Mouse (Mus musculus) T-helper 1 cell (primary cell): ENCODE measurements around the gene Ccdc59.

ENCODE experiments used
- in situ Hi-C: fragments of 300-600 bp; cut with MboI, MseI; formaldehyde crosslinking; loops from one replicate; pipeline ENCODE4 v1.15.1; 2025; ENCODE audit warnings: high pct_unique_total_duplicates

Ccdc59 gene

DNA sequence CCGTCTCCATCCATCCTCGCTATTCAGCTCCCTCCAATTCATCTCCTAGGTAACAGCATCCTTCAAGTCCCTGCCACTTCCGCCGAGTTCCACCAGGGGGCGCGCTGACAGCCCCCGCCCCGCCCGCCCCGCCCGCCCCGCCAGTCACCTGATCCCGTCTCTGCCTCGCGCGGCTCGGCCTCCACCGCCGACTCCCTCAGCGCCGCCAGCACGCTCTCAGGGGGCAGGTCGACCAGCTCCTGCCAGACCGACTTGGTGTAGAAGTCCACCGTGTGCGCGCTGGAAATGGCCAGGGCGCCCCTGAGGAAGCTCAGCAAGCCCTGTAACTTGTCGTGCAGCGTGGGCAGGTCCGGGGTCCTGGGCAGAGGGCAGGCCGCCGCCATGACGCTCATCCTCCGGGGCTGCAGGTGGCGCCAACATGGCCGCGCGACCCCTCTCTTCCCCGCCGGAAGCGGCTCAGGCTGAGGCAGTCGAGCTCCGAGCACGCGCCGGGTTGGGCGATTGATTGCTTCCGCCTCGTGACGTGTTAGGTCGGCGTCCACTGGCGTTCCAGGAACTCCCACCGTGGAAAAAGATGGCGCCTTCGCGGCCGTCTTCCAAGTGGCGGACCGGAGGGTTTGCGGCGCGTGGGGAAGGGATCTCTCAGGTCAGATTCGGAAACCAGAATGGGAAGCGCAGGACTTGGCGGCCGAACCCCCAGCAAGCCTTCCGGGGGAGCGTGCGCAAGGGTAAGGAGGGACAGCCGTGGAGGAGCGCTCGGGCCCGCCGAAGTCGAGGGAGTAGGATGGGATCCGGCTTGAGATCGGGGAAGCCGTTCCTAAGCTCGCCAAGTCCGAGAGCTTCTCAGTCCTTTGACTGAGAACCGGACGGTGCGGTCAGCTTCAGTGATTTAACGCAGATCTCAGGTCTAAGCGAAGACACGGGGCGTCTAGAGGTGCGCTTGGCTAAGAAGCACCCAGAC lies at the start of gene Ccdc59, which contains the start of gene Mettl25:
TSS of gene Ccdc59 (plus strand) at position 140 of the 961 bp plus-strand sequence.
TSS of gene Mettl25 (minus strand) at position 453 of the 961 bp plus-strand sequence.
- in situ Hi-C loops, result no loop called here

DNA sequence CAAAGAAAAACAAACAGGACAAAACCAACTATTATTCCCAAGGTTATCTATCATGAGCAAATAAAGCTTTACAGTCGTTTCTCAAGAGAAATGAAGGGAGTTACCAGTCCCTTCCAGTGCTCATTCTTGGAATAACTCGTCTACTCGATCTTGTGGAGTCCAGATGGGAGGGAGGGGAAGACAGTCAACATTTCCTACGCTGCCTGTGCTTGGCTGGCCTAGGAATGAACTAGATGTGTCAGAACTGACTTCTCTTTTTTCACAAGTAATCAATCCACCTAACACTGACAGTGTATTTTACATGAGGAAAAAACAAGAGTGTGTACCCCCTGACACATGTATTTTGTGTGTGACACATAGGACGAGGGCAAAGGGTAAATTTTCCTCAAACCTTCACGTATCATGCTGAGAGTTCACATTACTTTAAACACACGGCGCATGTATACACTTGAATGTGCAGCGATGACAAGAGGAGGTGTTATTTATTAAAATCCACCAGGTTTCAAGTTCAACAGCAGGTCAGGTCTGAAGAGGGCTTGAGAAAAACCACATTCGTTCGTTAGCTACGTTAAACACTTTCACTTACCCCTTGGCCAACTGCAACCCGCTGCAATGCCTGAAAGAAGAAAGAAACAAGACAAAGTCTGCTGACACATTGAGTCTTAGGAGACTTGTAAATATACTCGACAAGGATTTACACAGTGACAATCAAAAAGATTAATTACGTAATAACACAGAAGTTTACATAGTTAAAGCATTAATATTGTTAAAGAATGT lies 46.9 kb upstream of the Ccdc59 start:
- in situ Hi-C loops, result no loop called here

DNA sequence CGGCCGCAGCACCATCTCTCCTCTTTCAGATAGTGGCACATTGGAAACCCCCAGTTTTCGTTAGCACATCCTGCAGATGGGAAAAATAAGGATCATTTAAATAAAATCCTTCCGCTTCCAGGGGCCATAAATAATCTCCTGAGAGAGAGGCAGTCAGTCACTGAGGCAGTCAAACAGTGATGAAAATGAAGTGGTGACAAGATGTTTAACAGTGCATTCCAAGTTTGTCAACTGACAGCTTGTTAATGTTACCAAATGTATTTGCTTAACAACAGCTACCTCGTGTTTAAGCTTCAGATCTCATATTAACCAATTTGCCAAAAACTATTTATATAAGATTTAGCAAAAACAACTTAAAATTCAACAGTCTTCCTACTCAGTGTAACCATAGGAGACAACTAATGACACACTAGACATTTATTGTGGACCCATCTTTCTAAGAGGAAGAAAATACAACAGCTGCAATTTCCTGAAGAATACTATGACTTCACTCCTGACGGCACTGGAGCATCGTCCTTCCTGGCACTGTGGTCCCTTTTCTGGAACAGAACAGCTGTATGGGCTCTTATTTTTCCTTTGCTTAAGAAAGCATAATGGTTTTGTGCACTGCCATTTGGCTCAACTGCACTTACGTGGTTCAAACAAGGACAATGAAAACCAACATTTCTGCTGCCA lies 43.5 kb upstream of the Ccdc59 start:
- in situ Hi-C loops, result no loop called here

DNA sequence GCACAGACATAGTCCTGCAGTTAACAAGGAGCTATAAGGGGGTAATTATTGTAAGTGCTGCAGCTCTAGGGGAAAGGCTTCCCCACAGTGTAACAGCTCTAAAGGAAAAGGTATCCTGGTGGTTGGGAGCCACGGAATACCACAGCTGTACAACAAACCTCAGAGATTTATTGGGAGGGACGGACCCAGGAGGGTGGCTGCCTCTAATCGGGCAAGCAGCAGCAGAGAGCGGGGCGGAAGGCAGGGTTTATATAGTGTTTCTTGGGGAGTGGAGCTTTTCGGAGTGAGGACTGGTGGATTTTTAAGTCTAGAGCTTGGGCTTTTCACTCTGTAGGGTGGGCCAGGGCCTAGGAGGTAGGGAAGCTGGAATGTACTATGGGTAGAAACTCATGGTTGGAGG lies 39.7 kb upstream of the Ccdc59 start:
- in situ Hi-C loops, result no loop called here

DNA sequence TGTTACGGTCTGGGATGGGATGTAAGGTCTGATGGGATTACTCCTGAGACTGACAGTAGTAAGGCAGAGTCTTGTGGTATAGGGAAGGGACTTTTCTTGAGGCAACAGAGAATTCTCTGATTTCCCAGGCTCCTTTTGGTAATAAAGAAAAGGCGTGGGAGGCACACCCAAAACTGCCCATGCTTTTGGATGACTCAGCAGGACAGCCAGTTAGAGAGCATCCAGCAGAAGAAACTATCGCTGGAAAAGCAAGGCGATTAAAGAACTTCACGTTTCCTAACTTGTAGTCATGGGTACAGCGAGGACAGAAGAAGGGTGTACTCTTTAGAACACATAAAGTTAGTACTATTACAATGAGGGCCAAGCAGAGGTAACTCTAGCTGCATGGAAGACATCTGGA lies 38.7 kb upstream of the Ccdc59 start:
- in situ Hi-C loops, result no loop called here

DNA sequence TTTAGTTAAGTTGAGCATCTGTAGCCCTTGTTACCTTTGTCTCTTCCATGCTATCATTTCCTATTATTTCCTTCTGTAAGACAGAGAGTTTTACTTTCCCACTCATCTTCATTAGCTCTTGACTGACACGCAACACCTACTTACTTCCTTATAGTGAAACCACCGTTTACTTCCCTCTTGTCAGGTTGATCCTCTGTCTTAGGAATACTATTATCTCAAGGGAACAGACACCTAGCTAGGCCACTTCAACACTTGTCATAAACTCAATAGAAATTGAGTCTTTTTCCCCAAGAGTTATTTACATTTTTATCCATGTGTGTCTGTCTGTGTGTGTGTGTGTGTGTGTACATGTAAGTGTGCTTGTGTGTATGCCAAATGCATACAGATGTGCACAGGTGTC lies 37.4 kb upstream of the Ccdc59 start:
- in situ Hi-C loops, result no loop called here

DNA sequence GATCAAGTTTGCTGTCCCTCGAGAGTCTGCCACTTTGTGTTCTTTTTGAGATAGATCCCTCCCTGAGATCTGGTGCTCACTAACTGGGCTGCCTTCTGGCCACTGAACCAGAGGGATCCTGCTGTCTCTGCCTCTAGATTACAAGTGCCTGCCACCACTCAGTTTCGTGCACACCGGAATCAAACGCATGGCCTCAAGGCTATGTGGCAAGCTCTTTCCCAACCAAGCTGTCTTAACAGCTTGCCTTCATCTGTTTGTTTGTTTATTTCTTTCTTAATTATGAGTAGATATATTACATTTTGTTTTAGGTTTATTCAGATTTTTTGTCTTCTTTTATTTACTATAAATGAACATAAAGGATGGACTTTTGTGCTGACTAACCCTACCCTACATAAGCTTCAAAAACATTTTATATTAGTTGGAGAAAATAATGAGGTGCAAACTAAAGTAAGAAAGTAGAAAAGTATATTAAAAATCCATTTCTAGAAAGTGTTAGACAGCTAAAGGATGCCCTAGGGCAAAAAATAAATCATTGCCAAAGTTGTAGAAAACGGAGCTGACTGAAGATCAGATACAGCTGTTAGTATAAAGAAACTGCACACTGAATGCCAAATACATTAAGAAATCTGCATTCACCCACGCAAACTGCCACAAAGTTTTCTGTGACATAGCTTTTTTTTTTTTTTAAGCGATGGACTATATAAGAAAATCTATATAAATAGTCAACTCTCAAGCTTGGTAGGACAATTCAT lies 34.4 kb upstream of the Ccdc59 start:
- in situ Hi-C loops, result no loop called here

DNA sequence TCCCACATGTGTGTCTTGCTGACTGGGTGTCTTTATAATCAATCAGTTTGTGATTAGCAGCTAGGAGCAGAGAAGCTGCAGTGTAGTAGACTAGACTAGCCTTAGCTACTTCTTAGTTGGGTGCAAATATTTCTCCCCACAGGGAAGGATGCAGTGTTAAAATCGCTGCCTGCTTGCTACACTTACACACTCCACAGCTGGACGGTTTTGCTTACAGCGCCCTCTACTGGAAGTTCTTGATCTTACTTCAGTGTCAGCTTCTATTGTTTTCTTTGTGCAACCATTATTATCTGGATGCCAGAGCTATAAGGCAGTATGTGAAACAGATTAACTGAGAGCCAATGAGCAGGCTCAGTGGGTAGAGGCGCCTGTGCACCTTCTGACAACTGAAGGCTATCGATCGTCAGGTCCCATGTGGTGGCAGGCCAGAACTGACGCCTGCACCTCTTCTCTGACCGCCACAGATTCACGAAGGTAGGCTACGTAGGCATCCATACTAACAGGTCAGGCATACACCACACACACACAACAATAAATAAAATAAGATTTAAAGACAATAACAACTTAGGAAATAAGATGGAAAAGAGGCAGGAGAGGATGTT lies 6.1 kb upstream of the Ccdc59 start:
- in situ Hi-C loops, result no loop called here

DNA sequence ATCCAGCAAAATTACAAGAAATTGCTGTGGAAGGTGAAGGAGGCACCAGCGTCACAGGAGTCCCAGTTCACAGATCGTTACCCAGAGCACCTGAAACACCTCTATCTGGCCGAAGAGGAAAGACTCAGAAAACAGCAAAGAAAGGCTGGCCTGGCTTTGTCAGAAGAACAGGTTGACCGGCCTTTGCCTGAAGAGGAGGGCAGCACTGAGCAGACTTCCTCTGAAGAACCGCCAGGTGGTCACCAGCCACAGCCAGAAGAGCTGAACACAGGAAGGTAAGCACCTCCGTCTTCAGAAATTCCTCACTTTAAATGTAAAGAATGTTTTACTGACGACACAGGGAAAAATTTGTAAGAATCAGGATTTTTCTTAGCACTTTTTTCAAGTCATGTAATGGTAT lies 1.7 kb downstream of the Ccdc59 start:
- in situ Hi-C loops, result no loop called here

DNA sequence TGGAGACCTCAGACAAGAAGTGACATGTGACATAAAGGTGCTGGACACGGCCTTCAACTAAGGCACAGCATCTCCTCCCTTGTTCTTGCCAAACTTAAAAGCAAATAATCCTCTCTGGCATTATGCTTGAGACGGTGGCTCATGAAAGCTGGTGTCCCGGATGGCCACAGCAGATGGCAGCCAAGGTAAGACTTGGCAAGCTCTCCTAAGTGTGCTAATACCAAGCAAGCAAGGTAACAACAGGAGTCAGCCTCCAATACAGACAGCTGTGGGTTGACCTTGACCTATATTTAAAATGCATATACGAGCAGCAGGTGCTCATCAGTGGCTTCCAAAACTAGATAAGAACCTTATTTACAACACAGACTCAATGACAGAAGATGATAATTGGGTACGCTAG lies 9.4 kb downstream of the Ccdc59 start:
- in situ Hi-C loops, result no loop called here

DNA sequence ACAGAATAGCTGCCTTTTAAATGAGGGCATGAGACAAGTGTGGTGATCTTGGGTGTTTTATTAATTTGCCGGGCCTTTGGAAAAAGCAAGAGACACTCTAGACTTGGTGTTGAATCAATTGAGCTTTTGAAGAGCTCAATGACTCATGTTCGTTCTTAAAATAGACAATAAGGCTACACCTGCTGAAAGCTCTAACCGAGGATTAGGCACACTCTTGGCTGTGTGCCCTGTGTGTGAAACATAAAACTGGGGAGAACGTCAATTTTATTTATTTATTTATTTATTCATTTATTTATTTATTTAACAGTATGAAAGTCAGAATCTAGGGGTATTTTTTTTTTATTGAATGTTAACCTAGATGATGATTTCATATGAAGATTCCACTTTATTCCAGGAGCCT lies 10.3 kb downstream of the Ccdc59 start:
- in situ Hi-C loops, result no loop called here

DNA sequence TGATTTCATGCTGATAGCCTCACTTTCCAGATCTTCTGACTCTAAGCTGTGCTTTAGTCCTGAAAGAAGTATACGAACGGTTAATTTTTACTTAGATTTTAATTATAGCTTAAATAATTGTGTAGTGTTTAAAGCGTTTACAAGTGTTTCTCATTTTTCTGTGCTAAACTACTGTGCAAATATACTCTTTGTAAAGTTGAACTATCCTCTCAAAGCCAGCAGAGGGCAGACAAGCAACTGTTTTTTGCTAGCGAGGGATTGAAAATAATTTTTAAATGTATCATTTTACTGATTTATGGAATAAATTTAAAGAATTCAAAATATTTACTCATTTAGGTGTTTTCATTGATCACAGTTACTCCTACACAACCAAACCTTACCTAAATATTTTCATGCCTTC lies 26.4 kb downstream of the Ccdc59 start:
- in situ Hi-C loops, result loop anchor here (5.0 kb wide), 1 partner anchor 715 kb away; no protein-coding TSS in a partner anchor
